Mouse (Mus musculus) cerebellum, adult 2 months (tissue): Measurements from ENCODE around the gene Aldh8a1.

Experiments used
- CTCF ChIP-seq: fragments of 200-500 bp; IDR thresholded peaks from 2 replicates; pipeline ENCODE4 v1.5.1; 2011; ENCODE audit warnings: low read depth, mild to moderate bottlenecking, control low read depth, low read length, moderate library complexity, borderline replicate concordance; ENCODE audit not compliant: insufficient read depth
- POLR2A ChIP-seq: fragments of 200-500 bp; IDR thresholded peaks from 2 replicates; pipeline ENCODE4 v1.6.1; 2011; ENCODE audit warnings: low read length, control low read depth, borderline replicate concordance; ENCODE audit not compliant: insufficient read depth

- TF ChIP-seq POLR2A (no peak), CTCF (no peak)
Measured at GRCm38 (mm10) chr10:21389075-21389474, 12.0 kb downstream of the Aldh8a1 start.
